In the genomic region with DNA sequence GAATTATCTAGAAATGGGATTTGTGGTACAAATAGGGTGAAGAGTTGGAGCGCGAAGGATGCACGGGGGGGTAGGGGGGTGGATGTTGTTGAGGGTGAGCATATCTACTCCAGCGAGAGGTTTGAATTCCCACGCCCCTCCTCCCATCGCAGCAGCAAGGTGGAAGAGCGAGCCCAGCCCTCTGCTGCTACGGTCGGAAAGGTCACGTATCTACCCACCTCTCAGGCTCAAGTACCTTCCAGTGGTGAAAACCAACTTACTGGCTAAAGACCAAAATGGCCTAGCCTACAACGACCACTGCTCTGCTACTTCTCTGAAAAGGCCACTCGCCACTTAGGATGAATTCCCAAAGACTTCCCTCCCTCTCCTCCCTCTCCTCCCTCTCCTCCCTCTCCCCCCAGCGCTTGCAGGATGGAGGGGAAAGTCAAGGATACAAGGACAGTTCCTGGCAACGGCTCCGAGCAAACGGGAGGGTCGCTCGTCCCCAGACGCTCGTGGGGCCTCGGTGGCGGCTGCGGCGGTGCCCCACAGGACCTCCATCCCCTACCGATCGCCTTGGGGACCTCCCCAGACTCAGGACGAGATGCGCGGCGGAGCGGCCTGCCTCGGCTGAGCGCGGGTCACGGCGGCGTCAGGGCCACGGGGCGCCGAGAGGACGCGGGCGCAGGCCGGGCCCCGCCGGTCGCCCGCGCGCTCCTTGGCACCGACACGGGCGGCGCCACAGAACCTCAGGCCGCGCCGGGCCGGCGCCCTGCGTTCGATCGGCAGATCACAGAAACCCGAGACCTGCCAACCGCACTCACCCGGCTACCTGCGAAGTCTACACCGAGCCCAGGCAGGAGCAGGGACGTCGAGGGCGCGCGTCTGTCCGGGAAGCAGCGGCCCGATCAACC, we compare ENCODE assay signal across 1 mouse cellular context.
TF ChIP-seq lines count a peak whose summit lies in the region.

No protein-coding gene starts in this region.

TF ChIP-seq in C2C12, 6 proteins besides CTCF, POLR2A, EP300 and RAD21:
- TF ChIP-seq FOSL1 (IDR thresholded peaks at IDR 0.05; ENCODE audit: insufficient read depth, low read length, poor library complexity, severe bottlenecking) (no peak), MYOD1 (IDR thresholded peaks at IDR 0.05; ENCODE audit: control insufficient read depth, insufficient read length, low read depth) (no peak), MAX (IDR thresholded peaks at IDR 0.05) (no peak), CEBPB (IDR thresholded peaks at IDR 0.05; ENCODE audit: low read depth) (no peak), USF1 (IDR thresholded peaks at IDR 0.05; ENCODE audit: low read depth) (no peak), MYOG (IDR thresholded peaks at IDR 0.05; ENCODE audit: control insufficient read depth, extremely low read depth, insufficient read length) (no peak)
TF ChIP-seq in C2C12: peak in this region for 0.
